Mouse (Mus musculus) neural tube, embryonic 14.5 days (tissue): ENCODE measurements at regions not wholly inside any gene's neighbourhood (a gene's known extent, or its start where the extent isn't known, plus 50 kb on each side); places are given as distances from the start of the nearest gene placed in this dataset.
"Not testable (repeated sequence)": the region's sequence is repeated elsewhere in the genome, so short reads cannot be mapped to it uniquely, and the experiment has no call there.

Experiments
- ATAC-seq: fragments of 200-750 bp; cut with Nextera tagmentation; 2 replicates; pipeline ENCODE4 v1.8.0; 2017; ENCODE audit warnings: low read depth, mild to moderate bottlenecking, moderate TSS enrichment, moderate library complexity
- H3K27ac ChIP-seq: fragments of 300-500 bp; sonication (generic); 2 replicates; pipeline ENCODE4 v1.5.1; 2014; ENCODE audit warnings: low read depth, mild to moderate bottlenecking, control low read depth, low read length, moderate library complexity, mixed read lengths
- H3K27me3 ChIP-seq: fragments of 300-500 bp; sonication (generic); 2 replicates; pipeline ENCODE4 v1.6.1; 2014; ENCODE audit warnings: low read length; ENCODE audit not compliant: control insufficient read depth, insufficient read depth
- H3K36me3 ChIP-seq: fragments of 300-500 bp; sonication (generic); 2 replicates; pipeline ENCODE4 v1.6.1; 2014; ENCODE audit warnings: low read length, mixed read lengths; ENCODE audit not compliant: control insufficient read depth, insufficient read depth
- H3K4me1 ChIP-seq: fragments of 300-500 bp; sonication (generic); 2 replicates; pipeline ENCODE4 v1.6.1; 2014; ENCODE audit warnings: low read length; ENCODE audit not compliant: control insufficient read depth, insufficient read depth
- H3K4me2 ChIP-seq: fragments of 300-500 bp; sonication (generic); 2 replicates; pipeline ENCODE4 v1.6.1; 2014; ENCODE audit warnings: mild to moderate bottlenecking, low read depth, low read length, control low read depth
- H3K4me3 ChIP-seq: fragments of 300-500 bp; sonication (generic); 2 replicates; pipeline ENCODE4 v1.5.1; 2014; ENCODE audit warnings: low read depth, low read length, control low read depth, mixed read lengths
- H3K9ac ChIP-seq: fragments of 300-500 bp; sonication (generic); replicated peaks from 2 replicates; pipeline ENCODE4 v1.6.1; 2014; ENCODE audit warnings: low read depth, mild to moderate bottlenecking, control low read depth, low read length, mixed read lengths
- H3K9me3 ChIP-seq: fragments of 300-500 bp; sonication (generic); 2 replicates; pipeline ENCODE4 v1.6.1; 2016; ENCODE audit warnings: low read length; ENCODE audit not compliant: control insufficient read depth
- WGBS: fragments of 180-500 bp; shearing (Covaris S2); extraction: QIAGEN DNeasy Blood & Tissue Kit; methylation state at CpG from one replicate; pipeline ENCODE4 v1.1.7; 2014; 5-methylcytosine and 5-hydroxymethylcytosine counted together

GRCm38 (mm10) chr12:8438638-8439037 lies 61.2 kb downstream of the Rhob start:
- Histone ChIP-seq H3K27ac (no peak overlapping the region), H3K4me3 (no peak overlapping the region), H3K4me2 (no peak overlapping the region), H3K4me1 (no peaks in the 10 kb centered on the region), H3K36me3 (no peaks in the 10 kb centered on the region), H3K9ac (no peak overlapping the region), H3K27me3 (no peaks in the 10 kb centered on the region), H3K9me3 (no peaks in the 10 kb centered on the region)
- 81% methylated on average over 4 of the region's 4 CpGs for WGBS
- no peak for ATAC-seq

- no peak overlapping the region for H3K4me2 ChIP-seq
- ATAC-seq, result no peak
- H3K27ac ChIP-seq, result no peak overlapping the region
- H3K9me3 ChIP-seq, result no peaks in the 10 kb centered on the region
- no peak overlapping the region for H3K4me3 ChIP-seq
- H3K9ac ChIP-seq, result no peak overlapping the region
- H3K36me3 ChIP-seq, result no peaks in the 10 kb centered on the region
- WGBS, result 68% methylated on average over 6 of the region's 6 CpGs
- H3K27me3 ChIP-seq, result no peaks in the 10 kb centered on the region
- peaks cover 2% of the 10 kb centered on the region; the same call in 1 of the 2 replicates for H3K4me1 ChIP-seq
Measured at GRCm38 (mm10) chr12:8436976-8437580, 62.7 kb downstream of the Rhob start.

- Histone ChIP-seq H3K9me3 (no peaks in the 10 kb centered on the region), H3K4me2 (no peak overlapping the region), H3K4me1 (peaks cover 4% of the 10 kb centered on the region; the same call in 1 of the 2 replicates), H3K9ac (no peak overlapping the region), H3K4me3 (no peak overlapping the region), H3K27me3 (no peaks in the 10 kb centered on the region), H3K27ac (no peak overlapping the region), H3K36me3 (no peaks in the 10 kb centered on the region)
- ATAC-seq, result no peak
- 66% methylated on average over 5 of the region's 5 CpGs for WGBS
Measured at GRCm38 (mm10) chr12:8436553-8436952, 63.3 kb downstream of the Rhob start.

- H3K27me3 ChIP-seq, H3K9me3 ChIP-seq, H3K27ac ChIP-seq, H3K9ac ChIP-seq, H3K4me1 ChIP-seq, H3K4me3 ChIP-seq, H3K36me3 ChIP-seq, H3K4me2 ChIP-seq, ATAC-seq: not testable (repeated sequence)
- 77% methylated on average over 3 of the region's 3 CpGs for WGBS
Measured at GRCm38 (mm10) chr12:8435651-8436348, 64.0 kb downstream of the Rhob start.

- no peaks in the 10 kb centered on the region for H3K9me3 ChIP-seq
Measured at GRCm38 (mm10) chr12:8428228-8428990, 71.4 kb downstream of the Rhob start.

GRCm38 (mm10) chr12:8424515-8424914 lies 75.3 kb downstream of the Rhob start:
- H3K27me3 ChIP-seq, result no peaks in the 10 kb centered on the region
- no peak overlapping the region for H3K27ac ChIP-seq
- H3K9ac ChIP-seq, result no peak overlapping the region
- no peak overlapping the region for H3K4me3 ChIP-seq
- WGBS, result 91% methylated on average over 6 of the region's 6 CpGs
- H3K36me3 ChIP-seq, result no peaks in the 10 kb centered on the region
- no peak overlapping the region for H3K4me2 ChIP-seq
- H3K9me3 ChIP-seq, result no peaks in the 10 kb centered on the region
- H3K4me1 ChIP-seq, result no peaks in the 10 kb centered on the region
- ATAC-seq, result no peak

More at GRCm38 (mm10) chr12:8428228-8428990, 71.4 kb downstream of the Rhob start:
- Histone ChIP-seq H3K27me3 (no peaks in the 10 kb centered on the region), H3K4me2 (no peak overlapping the region), H3K27ac (no peak overlapping the region), H3K4me3 (no peak overlapping the region), H3K4me1 (peaks cover 4% of the 10 kb centered on the region; the same call in 1 of the 2 replicates), H3K9ac (no peak overlapping the region), H3K36me3 (no peaks in the 10 kb centered on the region)
- WGBS, result 82% methylated on average over 5 of the region's 5 CpGs
- no peak for ATAC-seq

GRCm38 (mm10) chr12:8422676-8423075 lies 77.1 kb downstream of the Rhob start:
- Histone ChIP-seq H3K4me2 (no peak overlapping the region), H3K27me3 (no peaks in the 10 kb centered on the region), H3K4me1 (no peaks in the 10 kb centered on the region), H3K9me3 (no peaks in the 10 kb centered on the region), H3K36me3 (no peaks in the 10 kb centered on the region), H3K27ac (no peak overlapping the region), H3K9ac (no peak overlapping the region), H3K4me3 (no peak overlapping the region)
- ATAC-seq, result peak; percentile 38; the same call in 1 of the 2 replicates
- WGBS, result 75% methylated on average over 5 of the region's 5 CpGs

GRCm38 (mm10) chr12:8421271-8421567 lies 78.6 kb downstream of the Rhob start:
- ATAC-seq, result no peak
- no peak overlapping the region for H3K27ac ChIP-seq
- no peak overlapping the region for H3K9ac ChIP-seq
- H3K36me3 ChIP-seq, result no peaks in the 10 kb centered on the region
- H3K4me3 ChIP-seq, result no peak overlapping the region
- 86% methylated on average over 3 of the region's 3 CpGs for WGBS
- no peaks in the 10 kb centered on the region for H3K9me3 ChIP-seq
- H3K27me3 ChIP-seq, result no peaks in the 10 kb centered on the region
- H3K4me2 ChIP-seq, result no peak overlapping the region
- no peaks in the 10 kb centered on the region for H3K4me1 ChIP-seq
